Mouse (Mus musculus): ENCODE results near the gene Cfap69. TPM values are rescaled to one million over a fixed set of nuclear protein-coding genes. Genes with fewer than 3 reads are reported as not detected.
"Not testable (repeated sequence)": the region's sequence is repeated elsewhere in the genome, so short reads cannot be mapped to it uniquely, and the experiment has no call there.

The Cfap69 gene
- polyA plus RNA-seq, 1 experiment from 2014 or later, result 3.4 TPM

- peak overlapping the region; percentile 76 for H3K4me3 ChIP-seq (ENCODE audit: low read depth, low read length)
- H3K9me3 ChIP-seq (ENCODE audit: control insufficient read depth, low read depth, low read length), result no peaks in the 10 kb centered on the region
- H3K9ac ChIP-seq (replicated peaks; ENCODE audit: low read depth, low read length), result peak overlapping the region; percentile 80
- no peaks in the 10 kb centered on the region for H3K27me3 ChIP-seq (ENCODE audit: control insufficient read depth, insufficient read depth, low read length)
- H3K27ac ChIP-seq (ENCODE audit: low read length), result peak overlapping the region; percentile 44; the same call in 1 of the 2 replicates
- H3K4me2 ChIP-seq (replicated peaks; ENCODE audit: low read depth, low read length), result peak overlapping the region; percentile 80
- no peaks in the 10 kb centered on the region for H3K36me3 ChIP-seq (ENCODE audit: control insufficient read depth, insufficient read depth, low read length)
- H3K4me1 ChIP-seq (ENCODE audit: control insufficient read depth, insufficient read depth, low read length), result peaks cover 2% of the 10 kb centered on the region; the same call in 1 of the 2 replicates
- ATAC-seq (ENCODE audit: insufficient number of reproducible peaks, insufficient read depth, low FRiP score, low read depth), result peak; percentile 64
- WGBS, result 1% methylated on average over 29 of the region's 29 CpGs
Measured at GRCm38 (mm10) chr5:5693541-5693955, 29.5 kb upstream of the Cfap69 start.

- peaks cover 7% of the 10 kb centered on the region; the same call in 1 of the 2 replicates for H3K4me1 ChIP-seq (ENCODE audit: control insufficient read depth, insufficient read depth, low read length)
- no peak overlapping the region for H3K4me3 ChIP-seq (ENCODE audit: low read depth, low read length)
- WGBS, result 33% methylated on average over 4 of the region's 4 CpGs
- H3K27me3 ChIP-seq (ENCODE audit: control insufficient read depth, insufficient read depth, low read length), result no peaks in the 10 kb centered on the region
- H3K36me3 ChIP-seq (ENCODE audit: control insufficient read depth, insufficient read depth, low read length), result no peaks in the 10 kb centered on the region
- ATAC-seq (ENCODE audit: insufficient number of reproducible peaks, insufficient read depth, low FRiP score, low read depth), result no peak
- no peak overlapping the region for H3K4me2 ChIP-seq (replicated peaks; ENCODE audit: low read depth, low read length)
- H3K9ac ChIP-seq (replicated peaks; ENCODE audit: low read depth, low read length), result no peak overlapping the region
- H3K27ac ChIP-seq (ENCODE audit: low read length), result no peak overlapping the region
- no peaks in the 10 kb centered on the region for H3K9me3 ChIP-seq (ENCODE audit: control insufficient read depth, low read depth, low read length)
Measured at GRCm38 (mm10) chr5:5692167-5692738, 28.2 kb upstream of the Cfap69 start.

- H3K36me3 ChIP-seq (ENCODE audit: control insufficient read depth, insufficient read depth, low read length), result no peaks in the 10 kb centered on the region
Measured at GRCm38 (mm10) chr5:5688945-5689540, 25.0 kb upstream of the Cfap69 start.

GRCm38 (mm10) chr5:5688228-5688627 lies 24.2 kb upstream of the Cfap69 start:
- H3K4me2 ChIP-seq (replicated peaks; ENCODE audit: low read depth, low read length), result no peak overlapping the region
- H3K9me3 ChIP-seq (ENCODE audit: control insufficient read depth, low read depth, low read length), result no peaks in the 10 kb centered on the region
- H3K27me3 ChIP-seq (ENCODE audit: control insufficient read depth, insufficient read depth, low read length), result no peaks in the 10 kb centered on the region
- no peak for ATAC-seq (ENCODE audit: insufficient number of reproducible peaks, insufficient read depth, low FRiP score, low read depth)
- 34% methylated on average over 6 of the region's 6 CpGs for WGBS
- H3K4me3 ChIP-seq (ENCODE audit: low read depth, low read length), result no peak overlapping the region
- 0 out of 2 replicates have a peak, but pooled peaks cover 10% of the 10 kb centered on the region for H3K4me1 ChIP-seq (ENCODE audit: control insufficient read depth, insufficient read depth, low read length)
- H3K36me3 ChIP-seq (ENCODE audit: control insufficient read depth, insufficient read depth, low read length), result no peaks in the 10 kb centered on the region
- no peak overlapping the region for H3K9ac ChIP-seq (replicated peaks; ENCODE audit: low read depth, low read length)
- H3K27ac ChIP-seq (ENCODE audit: low read length), result no peak overlapping the region

More at GRCm38 (mm10) chr5:5688945-5689540, 25.0 kb upstream of the Cfap69 start:
- Histone ChIP-seq H3K4me3 (ENCODE audit: low read depth, low read length) (no peak overlapping the region), H3K27me3 (ENCODE audit: control insufficient read depth, insufficient read depth, low read length) (no peaks in the 10 kb centered on the region), H3K4me2 (replicated peaks; ENCODE audit: low read depth, low read length) (no peak overlapping the region), H3K9ac (replicated peaks; ENCODE audit: low read depth, low read length) (no peak overlapping the region), H3K9me3 (ENCODE audit: control insufficient read depth, low read depth, low read length) (no peaks in the 10 kb centered on the region), H3K4me1 (ENCODE audit: control insufficient read depth, insufficient read depth, low read length) (0 out of 2 replicates have a peak, but pooled peaks cover 10% of the 10 kb centered on the region), H3K27ac (ENCODE audit: low read length) (no peak overlapping the region)
- 65% methylated on average over 8 of the region's 8 CpGs for WGBS
- no peak for ATAC-seq (ENCODE audit: insufficient number of reproducible peaks, insufficient read depth, low FRiP score, low read depth)

- 3% methylated on average over 1 of the region's 1 CpGs for WGBS
- Histone ChIP-seq H3K27ac (ENCODE audit: low read length) (no peak overlapping the region), H3K4me1 (ENCODE audit: control insufficient read depth, insufficient read depth, low read length) (0 out of 2 replicates have a peak, but pooled peaks cover 10% of the 10 kb centered on the region), H3K36me3 (ENCODE audit: control insufficient read depth, insufficient read depth, low read length) (no peaks in the 10 kb centered on the region), H3K4me3 (ENCODE audit: low read depth, low read length) (no peak overlapping the region), H3K4me2 (replicated peaks; ENCODE audit: low read depth, low read length) (no peak overlapping the region), H3K27me3 (ENCODE audit: control insufficient read depth, insufficient read depth, low read length) (no peaks in the 10 kb centered on the region), H3K9me3 (ENCODE audit: control insufficient read depth, low read depth, low read length) (no peaks in the 10 kb centered on the region), H3K9ac (replicated peaks; ENCODE audit: low read depth, low read length) (no peak overlapping the region)
- peak; percentile 61; the same call in 1 of the 2 replicates for ATAC-seq (ENCODE audit: insufficient number of reproducible peaks, insufficient read depth, low FRiP score, low read depth)
Measured at GRCm38 (mm10) chr5:5686973-5687372, 22.9 kb upstream of the Cfap69 start.

- not testable (repeated sequence) for ATAC-seq (ENCODE audit: insufficient number of reproducible peaks, insufficient read depth, low FRiP score, low read depth); H3K9me3 ChIP-seq (ENCODE audit: control insufficient read depth, low read depth, low read length); H3K36me3 ChIP-seq (ENCODE audit: control insufficient read depth, insufficient read depth, low read length); H3K27ac ChIP-seq (ENCODE audit: low read length); H3K4me3 ChIP-seq (ENCODE audit: low read depth, low read length); H3K4me2 ChIP-seq (replicated peaks; ENCODE audit: low read depth, low read length); H3K27me3 ChIP-seq (ENCODE audit: control insufficient read depth, insufficient read depth, low read length); H3K9ac ChIP-seq (replicated peaks; ENCODE audit: low read depth, low read length)
- 0 out of 2 replicates have a peak, but pooled peaks cover 10% of the 10 kb centered on the region for H3K4me1 ChIP-seq (ENCODE audit: control insufficient read depth, insufficient read depth, low read length)
- 74% methylated on average over 2 of the region's 2 CpGs for WGBS
Measured at GRCm38 (mm10) chr5:5684946-5685345, 20.9 kb upstream of the Cfap69 start.

GRCm38 (mm10) chr5:5683292-5683691 lies 19.3 kb upstream of the Cfap69 start:
- no peaks in the 10 kb centered on the region for H3K36me3 ChIP-seq (ENCODE audit: control insufficient read depth, insufficient read depth, low read length)
- no peak overlapping the region for H3K4me2 ChIP-seq (replicated peaks; ENCODE audit: low read depth, low read length)
- no peaks in the 10 kb centered on the region for H3K9me3 ChIP-seq (ENCODE audit: control insufficient read depth, low read depth, low read length)
- 78% methylated on average over 4 of the region's 4 CpGs for whole genome bisulfite sequencing
- ATAC-seq (ENCODE audit: insufficient number of reproducible peaks, insufficient read depth, low FRiP score, low read depth), result no peak
- 0 out of 2 replicates have a peak, but pooled peaks cover 7% of the 10 kb centered on the region for H3K4me1 ChIP-seq (ENCODE audit: control insufficient read depth, insufficient read depth, low read length)
- H3K27me3 ChIP-seq (ENCODE audit: control insufficient read depth, insufficient read depth, low read length), result no peaks in the 10 kb centered on the region
- H3K4me3 ChIP-seq (ENCODE audit: low read depth, low read length), result no peak overlapping the region
- no peak overlapping the region for H3K27ac ChIP-seq (ENCODE audit: low read length)
- H3K9ac ChIP-seq (replicated peaks; ENCODE audit: low read depth, low read length), result no peak overlapping the region

- H3K27ac ChIP-seq (ENCODE audit: low read length), result no peak overlapping the region
- no peaks in the 10 kb centered on the region for H3K9me3 ChIP-seq (ENCODE audit: control insufficient read depth, low read depth, low read length)
- no peak overlapping the region for H3K4me2 ChIP-seq (replicated peaks; ENCODE audit: low read depth, low read length)
- H3K9ac ChIP-seq (replicated peaks; ENCODE audit: low read depth, low read length), result no peak overlapping the region
- H3K36me3 ChIP-seq (ENCODE audit: control insufficient read depth, insufficient read depth, low read length), result no peaks in the 10 kb centered on the region
- no peaks in the 10 kb centered on the region for H3K27me3 ChIP-seq (ENCODE audit: control insufficient read depth, insufficient read depth, low read length)
- no peak overlapping the region for H3K4me3 ChIP-seq (ENCODE audit: low read depth, low read length)
- ATAC-seq (ENCODE audit: insufficient number of reproducible peaks, insufficient read depth, low FRiP score, low read depth), result no peak
- no peaks in the 10 kb centered on the region for H3K4me1 ChIP-seq (ENCODE audit: control insufficient read depth, insufficient read depth, low read length)
Measured at GRCm38 (mm10) chr5:5679459-5679858, 15.4 kb upstream of the Cfap69 start.

All from stomach, embryonic 14.5 days (tissue).